Mouse (Mus musculus): Measurements from ENCODE around the gene Sertad1. TPM values are rescaled to one million over a fixed set of nuclear protein-coding genes. Genes with fewer than 3 reads are reported as not detected.

The Sertad1 gene
- polyA plus RNA-seq, 2 experiments from 2014 or later, result 46.0 to 51.9 TPM

DNA sequence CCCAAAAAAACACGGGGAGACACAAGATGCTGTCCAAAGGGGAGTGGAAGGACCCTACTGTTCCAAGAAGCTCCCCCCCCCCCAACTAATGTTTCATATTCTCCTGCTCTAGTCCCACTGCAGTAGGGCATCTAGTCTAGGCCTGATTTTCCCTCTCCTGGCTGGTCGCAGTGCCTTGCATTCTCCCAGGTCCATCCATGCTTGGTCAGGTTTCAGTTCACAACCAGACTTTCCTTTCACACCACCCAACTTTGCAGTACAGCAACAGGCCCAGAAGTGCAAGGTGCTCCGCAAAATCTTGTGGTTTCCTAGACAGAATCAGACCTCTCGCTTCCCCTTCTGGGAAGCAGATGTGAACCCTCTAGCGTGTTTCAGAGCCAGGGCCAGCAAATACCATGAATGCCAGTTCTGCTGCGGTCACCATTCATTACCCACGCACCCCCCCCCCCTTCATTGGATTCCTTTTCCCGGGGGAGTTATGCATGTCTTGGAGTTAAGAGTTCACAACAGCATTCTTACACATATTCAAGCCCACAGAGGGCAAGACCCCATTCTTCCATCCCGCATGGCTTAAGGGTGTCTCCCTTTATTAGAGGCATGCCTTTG lies 20.2 kb downstream of the Sertad1 start:
- no peak for ATAC-seq

- ATAC-seq, result peak; percentile 89
Measured at GRCm38 (mm10) chr7:27507711-27508647, 21.3 kb downstream of the Sertad1 start.

- peak; percentile 62 for ATAC-seq
Measured at GRCm38 (mm10) chr7:27508648-27509005, 21.9 kb downstream of the Sertad1 start.

DNA sequence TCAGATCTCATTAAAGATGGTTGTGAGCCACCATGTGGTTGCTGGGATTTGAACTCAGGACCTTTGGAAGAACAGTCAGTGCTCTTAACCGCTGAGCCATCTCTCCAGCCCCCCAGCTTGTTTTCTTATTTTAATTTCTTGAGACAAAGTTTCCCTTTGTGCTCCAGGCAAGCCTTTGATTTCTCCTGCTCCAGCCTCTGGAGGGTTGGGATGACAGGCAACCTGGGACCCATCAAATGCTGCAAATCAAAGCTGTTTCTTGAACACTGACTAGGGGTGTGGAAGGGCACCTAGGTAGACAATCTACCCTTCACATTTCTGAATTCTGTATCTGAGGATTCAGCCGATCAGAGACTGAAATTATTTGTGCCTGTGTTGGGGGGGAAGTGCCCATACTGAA lies 24.1 kb downstream of the Sertad1 start:
- ATAC-seq, result no peak

- ATAC-seq, result no peak
Measured at GRCm38 (mm10) chr7:27514961-27515360, 28.3 kb downstream of the Sertad1 start.

GRCm38 (mm10) chr7:27518314-27518713 lies 31.6 kb downstream of the Sertad1 start:
- ATAC-seq, result no peak

- ATAC-seq, result no peak
Measured at GRCm38 (mm10) chr7:27520104-27520503, 33.4 kb downstream of the Sertad1 start.

DNA sequence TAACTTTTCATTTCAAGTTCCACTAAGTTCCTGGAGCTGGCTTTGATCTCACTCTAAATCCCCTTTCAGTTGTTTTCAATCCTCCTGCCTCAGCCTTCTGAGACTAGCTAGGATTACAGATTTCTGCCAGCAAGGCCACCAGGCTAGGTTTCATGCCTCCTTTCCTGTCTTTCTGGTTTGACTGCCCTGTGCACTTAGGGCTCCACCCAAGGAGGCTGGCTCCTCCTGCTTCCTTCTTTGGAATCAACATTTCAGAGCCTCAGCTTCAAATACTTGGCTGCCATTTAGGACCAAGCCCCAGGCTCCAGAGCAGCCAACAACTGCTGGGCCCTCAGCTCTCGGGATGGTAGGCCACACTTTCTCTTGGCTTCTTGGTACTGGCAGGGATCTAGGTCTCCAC lies 33.9 kb downstream of the Sertad1 start:
- no peak for ATAC-seq

DNA sequence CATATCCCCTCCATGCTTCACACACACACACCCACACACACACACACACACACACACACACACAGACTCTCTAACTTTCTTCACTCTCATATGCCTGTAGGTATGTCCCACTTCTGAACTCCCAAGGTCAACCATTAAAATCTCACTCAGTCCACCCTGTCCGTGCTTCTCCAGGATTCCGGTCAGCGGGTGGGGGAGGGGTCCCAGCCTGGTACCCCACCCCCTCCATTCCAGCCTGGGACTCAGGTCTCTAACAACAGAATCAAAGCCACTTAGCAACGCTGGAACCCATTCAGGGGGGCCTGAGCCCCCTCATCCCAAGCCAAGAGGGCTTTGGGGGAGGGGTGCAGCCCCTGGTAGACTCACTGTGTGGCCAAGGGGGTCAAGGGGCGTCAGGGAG lies 36.3 kb downstream of the Sertad1 start, which contains the start of gene Hipk4:
TSS of gene Hipk4 (plus strand) at position 301 of the 400 bp plus-strand sequence.
- no peak for ATAC-seq

- ATAC-seq, result no peak
Measured at GRCm38 (mm10) chr7:27523805-27524204, 37.1 kb downstream of the Sertad1 start.

DNA sequence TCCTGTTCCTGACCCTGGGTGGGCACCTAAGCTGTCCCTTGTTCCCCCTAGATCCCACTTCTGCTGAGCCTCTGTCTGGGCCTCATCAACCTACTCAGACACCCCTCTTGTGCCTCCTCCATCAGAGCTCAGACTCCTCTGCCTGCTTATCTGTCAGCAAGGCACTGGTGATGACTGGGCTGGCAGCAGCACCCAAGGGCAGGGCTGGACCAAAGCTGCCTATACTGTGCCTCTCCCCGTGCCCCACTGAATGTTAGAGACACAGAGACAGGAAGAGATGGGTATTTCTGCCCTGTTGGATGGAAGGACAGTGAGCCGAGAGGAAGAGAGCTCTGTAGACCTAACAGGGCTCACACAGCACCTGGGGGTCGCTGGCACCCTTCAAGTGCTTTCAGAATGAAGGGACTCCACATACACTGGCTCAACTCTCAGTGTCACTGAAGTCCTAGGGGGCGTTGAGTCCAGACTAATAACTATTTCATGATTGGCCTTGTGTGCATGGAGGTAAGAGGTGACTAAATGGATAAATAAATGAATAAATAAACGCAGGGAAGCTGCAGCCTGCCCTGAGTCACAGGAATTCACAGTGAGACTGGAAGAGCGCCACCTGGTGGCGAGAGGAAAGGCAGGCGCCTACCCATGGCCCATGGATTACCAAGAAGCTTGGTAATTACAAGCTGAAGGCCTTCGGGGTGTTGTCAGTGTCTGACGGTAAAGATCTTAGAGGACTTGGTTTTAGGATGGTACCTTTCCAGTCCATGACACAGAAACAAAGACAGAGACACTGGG lies 39.5 kb downstream of the Sertad1 start:
- ATAC-seq, result peak; percentile 92

DNA sequence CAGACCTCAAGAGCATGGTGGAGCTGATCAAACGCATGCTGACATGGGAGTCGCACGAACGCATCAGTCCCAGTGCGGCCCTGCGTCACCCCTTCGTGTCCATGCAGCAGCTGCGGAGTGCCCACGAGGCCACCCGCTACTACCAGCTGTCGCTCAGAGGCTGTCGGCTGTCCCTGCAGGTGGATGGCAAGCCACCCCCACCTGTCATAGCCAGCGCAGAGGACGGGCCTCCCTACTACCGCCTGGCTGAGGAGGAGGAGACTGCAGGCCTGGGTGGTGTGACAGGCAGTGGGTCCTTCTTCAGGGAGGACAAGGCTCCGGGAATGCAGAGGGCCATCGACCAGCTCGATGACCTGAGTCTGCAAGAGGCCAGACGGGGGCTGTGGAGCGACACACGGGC lies 42.4 kb downstream of the Sertad1 start:
- no peak for ATAC-seq

GRCm38 (mm10) chr7:27530937-27531336 lies 44.2 kb downstream of the Sertad1 start:
- ATAC-seq, result no peak

DNA sequence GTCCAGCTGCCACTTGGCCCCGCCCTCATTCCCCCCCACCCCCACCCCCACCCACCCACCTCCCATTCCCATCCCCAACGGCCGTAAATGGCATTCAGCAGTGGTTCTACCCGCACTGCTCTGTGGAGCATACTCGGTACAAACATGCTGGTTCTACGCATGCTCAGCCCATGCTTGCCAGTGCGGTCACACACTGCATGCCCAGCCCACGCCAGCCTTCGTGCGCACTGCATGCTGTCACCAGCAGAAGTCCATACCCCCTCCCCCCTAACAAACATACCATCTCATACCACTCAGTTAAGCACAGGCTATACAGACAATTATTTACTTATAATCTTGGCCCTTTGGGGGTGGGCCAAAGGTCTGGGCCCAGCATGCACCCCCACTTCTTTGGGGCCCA lies 45.0 kb downstream of the Sertad1 start:
- no peak for ATAC-seq

GRCm38 (mm10) chr7:27532480-27533050 lies 45.9 kb downstream of the Sertad1 start:
- ATAC-seq, result no peak

- no peak for ATAC-seq
Measured at GRCm38 (mm10) chr7:27535386-27535785, 48.7 kb downstream of the Sertad1 start.

DNA sequence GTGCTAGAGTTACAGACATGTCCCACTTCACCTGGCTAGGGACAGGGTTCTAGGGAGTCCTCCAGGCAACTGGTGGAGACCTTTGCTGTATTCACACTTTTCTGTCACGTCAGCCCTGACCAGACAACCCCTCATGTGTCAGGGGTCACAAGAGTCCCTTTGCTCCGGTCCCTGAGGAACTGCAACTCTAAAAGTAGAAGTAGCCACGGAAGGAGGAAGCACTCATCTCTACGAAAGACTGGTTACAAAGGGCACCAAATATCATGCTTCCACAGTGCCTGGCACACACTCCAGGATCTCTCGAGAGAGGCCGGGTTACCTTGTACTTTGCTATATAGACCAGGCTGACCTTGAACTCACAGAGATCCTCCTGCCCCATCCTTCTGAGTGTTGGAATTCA lies 49.9 kb downstream of the Sertad1 start:
- ATAC-seq, result no peak

DNA sequence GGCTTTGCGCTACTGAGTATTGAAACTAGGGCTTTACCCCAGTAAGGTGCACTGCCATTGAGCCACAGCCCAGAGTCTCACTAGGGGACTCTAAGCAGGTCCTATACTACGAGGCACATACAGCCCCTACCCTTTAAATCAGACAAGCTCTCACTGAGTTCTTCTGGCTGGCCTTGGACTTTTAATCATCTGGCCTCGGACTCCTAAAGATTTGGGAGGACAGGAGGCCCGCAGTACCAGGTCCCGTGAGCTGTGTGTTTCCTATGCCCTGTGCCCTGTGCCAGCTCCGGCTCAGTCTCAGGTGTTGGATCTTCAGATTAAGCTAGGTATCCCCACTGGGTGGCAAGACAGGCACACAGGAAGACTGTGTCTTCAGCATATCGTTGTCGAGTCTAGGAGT lies 51.3 kb downstream of the Sertad1 start:
- no peak for ATAC-seq

GRCm38 (mm10) chr7:27538797-27539196 lies 52.1 kb downstream of the Sertad1 start:
- no peak for ATAC-seq

Measured in CD4-positive, CD25-positive, alpha-beta regulatory T cell, adult 4 months (primary cell).